Mouse (Mus musculus) heart, embryonic 16.5 days (tissue): Measurements from ENCODE around the gene Habp4. TPM values are rescaled to one million over a fixed set of nuclear protein-coding genes. Genes with fewer than 3 reads are reported as not detected.

Source experiments
- ATAC-seq: fragments of 200-750 bp; cut with Nextera tagmentation; replicated peaks from 2 replicates; pipeline ENCODE4 v1.8.0; 2017; ENCODE audit warnings: moderate number of reproducible peaks; ENCODE audit not compliant: insufficient read depth, low FRiP score; ENCODE audit errors: extremely low read depth
- H3K27ac ChIP-seq: fragments of 300-500 bp; sonication (generic); 2 replicates; pipeline ENCODE4 v1.5.1; 2014; ENCODE audit warnings: mild to moderate bottlenecking, low read length, control low read depth, moderate library complexity
- H3K27me3 ChIP-seq: fragments of 300-500 bp; sonication (generic); 2 replicates; pipeline ENCODE4 v1.6.1; 2014; ENCODE audit warnings: low read length, mixed read lengths; ENCODE audit not compliant: control insufficient read depth, insufficient read depth
- H3K36me3 ChIP-seq: fragments of 300-500 bp; sonication (generic); 2 replicates; pipeline ENCODE4 v1.6.1; 2014; ENCODE audit not compliant: control insufficient read depth, insufficient read depth
- H3K4me1 ChIP-seq: fragments of 300-500 bp; sonication (generic); 2 replicates; pipeline ENCODE4 v1.6.1; 2014; ENCODE audit warnings: low read length, mixed read lengths; ENCODE audit not compliant: control insufficient read depth, insufficient read depth
- H3K4me2 ChIP-seq: fragments of 300-500 bp; sonication (generic); 2 replicates; pipeline ENCODE4 v1.6.1; 2014; ENCODE audit warnings: low read depth, mild to moderate bottlenecking, control low read depth, low read length
- H3K4me3 ChIP-seq: fragments of 300-500 bp; sonication (generic); 2 replicates; pipeline ENCODE4 v1.5.1; 2014; ENCODE audit warnings: mild to moderate bottlenecking, control low read depth, low read length
- H3K9ac ChIP-seq: fragments of 300-500 bp; sonication (generic); 2 replicates; pipeline ENCODE4 v1.6.1; 2014; ENCODE audit warnings: low read length, control low read depth
- H3K9me3 ChIP-seq: fragments of 300-500 bp; sonication (generic); replicated peaks from 2 replicates; pipeline ENCODE4 v1.6.1; 2016; ENCODE audit warnings: low read length; ENCODE audit not compliant: control insufficient read depth
- WGBS: fragments of 180-500 bp; shearing (Covaris S2); extraction: QIAGEN DNeasy Blood & Tissue Kit; methylation state at CpG from one replicate; pipeline ENCODE4 v1.1.7; 2014; 5-methylcytosine and 5-hydroxymethylcytosine counted together
- polyA plus RNA-seq: library from polyadenylated mRNA; unstranded; fragments of >200 nt; fragmentation: Nextera tagmentation; extraction: Ambion mirVana; gene quantifications from 2 replicates; pipeline ENCODE4 v1.2.1, GENCODE M21; 2015

Habp4 gene
- polyA plus RNA-seq, 1 experiment from 2014 or later = 53.2 TPM

DNA sequence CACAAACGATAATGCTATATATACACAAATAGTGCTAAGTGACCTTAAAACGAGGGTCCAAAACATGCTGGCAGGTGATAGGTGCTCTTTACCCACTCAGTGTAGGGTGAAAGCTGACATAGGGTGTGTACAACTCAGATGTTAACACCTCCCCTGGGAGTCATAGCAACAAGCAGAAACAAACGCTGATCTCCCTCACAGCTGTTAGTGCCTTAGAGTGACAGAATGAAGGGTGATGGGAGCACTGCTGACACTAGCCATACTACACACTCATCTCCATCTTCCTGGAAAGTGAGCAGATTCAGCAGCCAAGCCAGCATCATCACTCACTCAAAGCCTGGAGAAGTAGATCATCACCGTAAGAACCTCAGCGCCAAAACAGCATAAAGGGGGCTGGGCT lies 11.5 kb upstream of the Habp4 start:
- H3K36me3 ChIP-seq = no peaks in the 10 kb centered on the region
- no peak for ATAC-seq
- no peak overlapping the region; the same call in 1 of the 2 replicates for H3K9ac ChIP-seq
- H3K9me3 ChIP-seq = no peaks in the 10 kb centered on the region
- WGBS = 34% methylated on average over 5 of the region's 5 CpGs
- H3K4me1 ChIP-seq = peaks cover 28% of the 10 kb centered on the region
- peak overlapping the region; percentile 93 for H3K4me2 ChIP-seq
- peak overlapping the region; percentile 30 for H3K4me3 ChIP-seq
- no peaks in the 10 kb centered on the region for H3K27me3 ChIP-seq
- H3K27ac ChIP-seq = no peak overlapping the region

DNA sequence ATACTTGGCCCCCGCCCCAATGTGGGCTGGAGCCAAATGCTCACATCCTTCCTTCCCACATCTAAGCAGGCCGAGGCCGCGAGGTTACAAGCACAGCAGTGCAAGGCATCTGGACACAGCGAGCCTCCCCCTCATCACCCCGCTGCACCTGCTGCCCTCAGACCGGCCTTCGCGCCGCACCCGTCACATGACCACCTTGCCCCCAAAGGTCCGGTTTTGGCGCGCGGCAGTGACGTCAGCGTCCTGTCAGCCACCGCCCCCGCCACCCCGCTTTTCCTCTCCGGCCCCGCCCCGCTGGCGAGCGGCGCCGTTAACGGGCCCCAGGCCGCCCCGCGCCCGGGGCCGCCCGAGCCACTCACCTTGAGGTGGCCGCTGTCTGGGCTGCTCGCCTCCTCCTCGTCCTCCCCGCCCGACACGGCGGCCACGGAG lies 9.4 kb upstream of the Habp4 start:
- ATAC-seq = peak; percentile 2; the same call in 1 of the 2 replicates
- H3K27me3 ChIP-seq = no peaks in the 10 kb centered on the region
- peaks cover 28% of the 10 kb centered on the region for H3K4me1 ChIP-seq
- H3K9me3 ChIP-seq = no peaks in the 10 kb centered on the region
- H3K36me3 ChIP-seq = no peaks in the 10 kb centered on the region
- WGBS = under 1% methylated on average over 42 of the region's 42 CpGs
- H3K9ac ChIP-seq = peak overlapping the region; percentile 87
- H3K27ac ChIP-seq = peak overlapping the region; percentile 94
- peak overlapping the region; percentile 93 for H3K4me2 ChIP-seq
- peak overlapping the region; percentile 83 for H3K4me3 ChIP-seq

DNA sequence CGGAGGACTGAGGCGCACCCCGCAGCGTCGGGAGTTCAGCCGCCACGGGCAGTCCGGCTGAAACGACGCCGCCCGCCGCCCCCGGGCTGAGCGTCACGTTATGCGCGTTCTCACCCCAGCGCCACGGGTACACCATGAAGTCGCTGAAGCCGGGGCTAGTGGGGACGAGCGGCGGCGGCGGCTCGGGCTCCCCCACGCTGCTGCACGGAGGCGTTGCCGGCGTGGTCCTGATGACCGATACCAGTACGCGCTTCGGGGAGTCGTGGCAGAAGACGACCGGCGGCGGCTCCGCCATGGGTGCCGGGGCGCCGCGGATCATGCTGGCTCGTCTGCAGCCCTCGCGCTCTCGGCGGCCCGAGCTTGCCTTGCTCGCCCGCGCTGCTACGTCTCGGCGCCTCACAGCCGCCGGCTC lies 8.9 kb upstream of the Habp4 start:
- no peak for ATAC-seq
- no peaks in the 10 kb centered on the region for H3K9me3 ChIP-seq
- H3K4me1 ChIP-seq = peaks cover 28% of the 10 kb centered on the region
- H3K36me3 ChIP-seq = no peaks in the 10 kb centered on the region
- peak overlapping the region; percentile 87 for H3K9ac ChIP-seq
- peak overlapping the region; percentile 93 for H3K4me2 ChIP-seq
- peak overlapping the region; percentile 94 for H3K27ac ChIP-seq
- H3K4me3 ChIP-seq = peak overlapping the region; percentile 83
- no peaks in the 10 kb centered on the region for H3K27me3 ChIP-seq
- under 1% methylated on average over 56 of the region's 61 CpGs for WGBS

DNA sequence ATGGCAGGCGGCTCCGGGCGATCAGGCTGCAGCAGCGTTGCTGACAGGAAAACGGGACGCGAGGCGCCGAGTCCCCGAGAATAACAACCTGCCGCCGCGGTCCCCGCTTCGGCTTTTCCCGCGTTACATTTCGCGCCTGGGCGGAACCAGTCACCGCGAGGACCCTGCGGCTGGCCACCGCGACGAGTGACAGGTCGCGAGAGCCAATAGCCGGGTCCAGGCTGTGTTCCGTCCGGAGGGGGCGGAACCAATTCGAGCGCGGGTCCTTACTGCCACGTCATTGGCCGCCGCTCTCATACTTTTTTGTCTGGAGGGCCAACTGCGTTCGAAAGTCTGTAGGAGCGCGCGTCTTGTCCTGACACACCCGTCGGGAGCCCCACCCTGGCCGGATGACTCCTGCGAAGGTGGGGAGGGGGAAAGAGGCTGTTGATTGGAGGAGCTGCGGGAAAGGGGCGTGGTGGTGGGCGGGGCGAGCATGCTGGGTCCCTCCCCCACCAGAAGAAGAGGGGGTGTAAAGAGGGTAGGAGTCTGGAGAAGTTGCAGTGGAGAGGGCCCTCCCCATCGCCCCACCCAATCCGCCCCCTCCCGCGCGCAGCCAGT lies 8.4 kb upstream of the Habp4 start, which contains the start of gene Zfp367:
Zfp367 (minus strand) TSS at position 120 of the 600 bp plus-strand sequence.
- H3K27ac ChIP-seq = peak within 1 kb of the TSS; percentile 94
- ATAC-seq = peak; percentile 94
- peaks cover 28% of the 10 kb centered on the region for H3K4me1 ChIP-seq
- H3K4me2 ChIP-seq = peak within 1 kb of the TSS; percentile 93
- H3K36me3 ChIP-seq = no peaks in the 10 kb centered on the region
- peak within 1 kb of the TSS; percentile 83 for H3K4me3 ChIP-seq
- WGBS = 0% methylated on average over 55 of the region's 56 CpGs
- H3K9ac ChIP-seq = peak within 1 kb of the TSS; percentile 87
- H3K9me3 ChIP-seq = no peaks in the 10 kb centered on the region
- H3K27me3 ChIP-seq = no peaks in the 10 kb centered on the region

DNA sequence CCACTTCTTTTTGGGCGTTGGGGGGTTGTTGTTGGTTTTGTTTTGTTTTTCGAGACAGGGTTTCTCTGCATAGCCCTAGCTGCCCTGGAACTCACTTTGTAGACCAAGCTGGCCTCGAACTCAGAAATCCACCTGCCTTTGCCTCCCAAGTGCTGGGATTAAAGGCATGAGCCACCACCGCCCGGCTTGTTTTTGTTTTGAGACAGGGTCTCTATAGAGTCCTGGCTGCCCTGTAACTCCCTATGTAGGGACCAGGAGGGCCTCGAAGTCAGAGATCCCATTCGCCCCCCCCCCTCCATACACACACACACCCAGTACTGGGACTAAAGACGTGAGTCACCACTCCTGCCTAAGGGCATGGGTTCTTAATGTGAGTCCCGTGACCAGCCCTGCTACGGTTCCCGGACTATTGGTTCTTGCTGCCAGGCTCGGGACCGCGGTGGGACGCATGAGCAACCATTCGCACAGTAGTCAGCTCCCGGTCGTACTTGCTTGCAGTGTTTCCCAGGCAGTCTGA lies 7.8 kb upstream of the Habp4 start:
- H3K4me2 ChIP-seq = peak overlapping the region; percentile 93
- 2% methylated on average over 18 of the region's 18 CpGs for WGBS
- H3K36me3 ChIP-seq = no peaks in the 10 kb centered on the region
- peaks cover 28% of the 10 kb centered on the region for H3K4me1 ChIP-seq
- H3K27ac ChIP-seq = peak overlapping the region; percentile 87
- ATAC-seq = peak; percentile 9
- H3K27me3 ChIP-seq = no peaks in the 10 kb centered on the region
- no peaks in the 10 kb centered on the region for H3K9me3 ChIP-seq
- H3K9ac ChIP-seq = peak overlapping the region; percentile 68
- peak overlapping the region; percentile 83 for H3K4me3 ChIP-seq

DNA sequence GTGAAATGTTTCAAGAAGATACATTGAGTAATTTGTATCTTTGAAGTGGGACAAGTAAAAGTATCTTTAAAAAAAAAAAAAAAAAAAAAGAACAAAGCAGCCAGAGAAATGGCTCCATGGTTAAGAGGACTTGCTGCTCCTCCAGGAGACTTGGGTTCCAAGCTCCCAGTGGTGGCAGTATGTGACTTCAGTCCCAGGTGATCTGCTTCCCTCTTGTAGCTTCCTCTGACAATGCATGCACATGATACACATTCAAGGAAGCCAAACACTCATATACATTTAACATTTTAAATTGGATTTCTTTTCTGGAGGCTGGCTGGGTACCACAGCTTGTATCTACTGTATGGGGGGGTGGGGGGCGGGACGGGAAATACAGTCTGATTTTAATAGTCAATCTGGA lies 7.0 kb upstream of the Habp4 start:
- WGBS = 35% methylated on average over 2 of the region's 2 CpGs

DNA sequence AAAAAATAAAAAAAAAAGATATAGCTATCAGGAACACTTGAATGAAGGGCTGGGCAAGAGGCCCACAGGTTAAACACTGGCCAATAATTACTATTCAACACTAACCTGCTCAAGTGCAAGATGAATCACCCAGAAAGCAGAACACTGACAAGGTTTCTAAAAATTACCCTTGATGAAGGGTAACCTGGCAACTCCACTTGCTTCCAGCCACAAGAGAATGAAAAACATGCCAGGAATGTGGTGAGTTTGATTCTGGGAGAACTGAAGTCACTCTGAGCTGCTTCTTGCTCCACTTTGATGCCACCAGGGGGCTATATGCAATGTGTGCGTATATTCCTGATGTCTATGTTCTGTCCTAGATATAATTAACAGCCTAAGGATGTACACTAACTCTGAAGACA lies 6.5 kb upstream of the Habp4 start:
- H3K4me2 ChIP-seq = peak overlapping the region; percentile 57
- H3K4me3 ChIP-seq = 0 out of 2 replicates have a peak overlapping the region, but pooled peaks have one; percentile 18
- H3K36me3 ChIP-seq = no peaks in the 10 kb centered on the region
- ATAC-seq = 0 out of 2 replicates have a peak, but pooled peaks have one; percentile 1
- H3K9ac ChIP-seq = no peak overlapping the region; the same call in 1 of the 2 replicates
- WGBS = 11% methylated on average over 1 of the region's 1 CpGs
- no peaks in the 10 kb centered on the region for H3K27me3 ChIP-seq
- H3K9me3 ChIP-seq = no peaks in the 10 kb centered on the region
- peak overlapping the region; percentile 86 for H3K27ac ChIP-seq
- peaks cover 22% of the 10 kb centered on the region for H3K4me1 ChIP-seq

More for the DNA sequence above, 7.0 kb upstream of the Habp4 start:
- H3K4me3 ChIP-seq = peak overlapping the region; percentile 21; the same call in 1 of the 2 replicates
- H3K4me1 ChIP-seq = peaks cover 27% of the 10 kb centered on the region
- no peaks in the 10 kb centered on the region for H3K27me3 ChIP-seq
- no peak for ATAC-seq
- H3K27ac ChIP-seq = peak overlapping the region; percentile 86
- H3K36me3 ChIP-seq = no peaks in the 10 kb centered on the region
- H3K9me3 ChIP-seq = no peaks in the 10 kb centered on the region
- H3K4me2 ChIP-seq = peak overlapping the region; percentile 57
- H3K9ac ChIP-seq = peak overlapping the region; percentile 15; the same call in 1 of the 2 replicates

DNA sequence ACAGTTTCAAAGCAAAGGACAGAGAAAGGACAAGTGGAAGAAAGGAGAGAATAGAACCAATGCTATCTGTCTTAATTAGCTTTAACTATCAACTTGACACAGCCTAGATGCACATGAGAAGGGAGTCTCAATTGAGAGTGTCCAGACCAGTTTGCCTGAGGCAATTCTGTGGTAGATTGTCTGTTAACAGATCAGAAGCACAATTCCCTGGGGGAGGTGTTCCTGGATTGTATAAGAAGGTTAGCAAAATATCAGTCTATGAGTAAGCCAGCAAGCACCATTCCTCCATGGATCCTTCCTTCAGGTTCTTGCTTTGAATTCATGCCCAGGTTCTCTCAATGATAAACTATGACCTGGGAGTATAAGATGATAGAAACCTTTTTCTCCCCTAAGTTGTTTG lies 4.7 kb upstream of the Habp4 start:
- no peaks in the 10 kb centered on the region for H3K27me3 ChIP-seq

DNA sequence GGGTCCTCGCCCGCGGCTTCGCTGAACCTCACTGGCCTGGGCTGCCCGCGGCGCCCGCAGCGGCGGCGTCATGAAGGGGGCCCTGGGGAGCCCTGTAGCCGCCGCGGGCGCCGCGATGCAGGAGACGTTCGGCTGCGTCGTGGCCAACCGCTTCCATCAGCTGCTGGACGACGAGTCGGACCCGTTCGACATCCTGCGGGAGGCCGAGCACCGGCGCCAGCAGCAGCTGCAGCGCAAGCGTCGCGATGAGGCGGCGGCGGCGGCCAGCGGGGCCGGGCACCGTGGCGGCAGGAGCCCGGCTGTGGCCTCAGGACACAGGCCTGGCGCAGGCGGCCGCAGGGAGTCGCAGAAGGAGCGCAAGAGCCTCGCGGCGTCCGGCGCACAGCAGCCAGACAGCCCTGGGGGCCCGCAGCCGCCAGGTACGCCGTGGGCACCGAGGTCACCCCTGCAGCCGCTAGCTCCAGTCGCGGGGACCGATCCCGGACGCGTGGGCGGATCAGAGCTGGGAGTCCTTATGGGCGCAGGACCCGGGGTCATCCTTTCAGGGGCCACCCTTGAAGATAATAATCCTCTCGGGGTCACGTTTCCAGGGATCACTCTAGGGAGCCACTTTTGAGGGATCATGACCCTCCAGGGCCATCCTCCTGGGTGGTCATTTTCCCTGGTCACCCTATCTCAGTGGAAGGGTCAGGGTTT lies 440 bp downstream of the Habp4 start:
- Histone ChIP-seq H3K9me3 (no peaks in the 10 kb centered on the region; the same call in 1 of the 2 replicates), H3K27me3 (no peaks in the 10 kb centered on the region), H3K9ac (peak overlapping the region; percentile 86), H3K27ac (peak overlapping the region; percentile 89), H3K36me3 (peaks cover 4% of the 10 kb centered on the region), H3K4me2 (peak overlapping the region; percentile 96), H3K4me1 (peaks cover 19% of the 10 kb centered on the region), H3K4me3 (peak overlapping the region; percentile 79)
- peak; percentile 56 for ATAC-seq
- under 1% methylated on average over 63 of the region's 71 CpGs for WGBS

More for the DNA sequence above, 4.7 kb upstream of the Habp4 start:
- Histone ChIP-seq H3K4me1 (peaks cover 14% of the 10 kb centered on the region), H3K4me2 (no peak overlapping the region), H3K9ac (no peak overlapping the region), H3K9me3 (no peaks in the 10 kb centered on the region), H3K4me3 (no peak overlapping the region), H3K36me3 (no peaks in the 10 kb centered on the region), H3K27ac (no peak overlapping the region)
- no peak for ATAC-seq
